Mouse (Mus musculus) liver, postnatal 0 days (tissue): ENCODE results near the gene Amigo1. TPM values are rescaled to one million over a fixed set of nuclear protein-coding genes. Genes with fewer than 3 reads are reported as not detected.
"Not testable (repeated sequence)": the region's sequence is repeated elsewhere in the genome, so short reads cannot be mapped to it uniquely, and the experiment has no call there.

ENCODE experiments used
- ATAC-seq: fragments of 200-750 bp; cut with Nextera tagmentation; 2 replicates; pipeline ENCODE4 v1.8.0; 2017; ENCODE audit warnings: mild to moderate bottlenecking, moderate library complexity
- DNase-seq: peaks from one replicate; pipeline ENCODE4 v3.0.0-alpha.2; 2016
- H3K27ac ChIP-seq: fragments of 300-500 bp; sonication (generic); 2 replicates; pipeline ENCODE4 v1.5.1; 2014; ENCODE audit warnings: antibody characterized with exemption, moderate library complexity, mild to moderate bottlenecking, low read depth
- H3K27me3 ChIP-seq: fragments of 300-500 bp; sonication (generic); 2 replicates; pipeline ENCODE4 v1.6.1; 2014; ENCODE audit warnings: low read length, control low read depth, mixed read lengths; ENCODE audit not compliant: insufficient read depth
- H3K36me3 ChIP-seq: fragments of 300-500 bp; sonication (generic); replicated peaks from 2 replicates; pipeline ENCODE4 v1.6.1; 2014; ENCODE audit warnings: mild to moderate bottlenecking, control low read depth, low read length, moderate library complexity, mixed read lengths; ENCODE audit not compliant: insufficient read depth
- H3K4me1 ChIP-seq: fragments of 300-500 bp; sonication (generic); 2 replicates; pipeline ENCODE4 v1.6.1; 2014; ENCODE audit warnings: antibody characterized with exemption, mild to moderate bottlenecking, control low read depth; ENCODE audit not compliant: insufficient read depth
- H3K4me2 ChIP-seq: fragments of 300-500 bp; sonication (generic); 2 replicates; pipeline ENCODE4 v1.6.1; 2014; ENCODE audit warnings: low read depth, mild to moderate bottlenecking, low read length, moderate library complexity, mixed read lengths
- H3K4me3 ChIP-seq: fragments of 300-500 bp; sonication (generic); 2 replicates; pipeline ENCODE4 v1.5.1; 2014; ENCODE audit warnings: low read depth, low read length
- H3K9ac ChIP-seq: fragments of 300-500 bp; sonication (generic); replicated peaks from 2 replicates; pipeline ENCODE4 v1.6.1; 2014; ENCODE audit warnings: mild to moderate bottlenecking, moderate library complexity
- H3K9me3 ChIP-seq: fragments of 300-500 bp; sonication (generic); 2 replicates; pipeline ENCODE4 v1.6.1; 2016; ENCODE audit warnings: mild to moderate bottlenecking, control low read depth, low read length, mixed read lengths
- CTCF ChIP-seq: sonication (generic); IDR thresholded peaks from 2 replicates; pipeline ENCODE4 v1.5.1; 2016; ENCODE audit warnings: antibody characterized with exemption, low read depth
- EP300 ChIP-seq: IDR thresholded peaks from 2 replicates; pipeline ENCODE4 v1.6.1; 2016; ENCODE audit warnings: antibody characterized with exemption, low read depth, mild to moderate bottlenecking
- WGBS: fragments of 180-500 bp; shearing (Covaris S2); extraction: QIAGEN DNeasy Blood & Tissue Kit; methylation state at CpG from one replicate; pipeline ENCODE4 v1.1.7; 2014; ENCODE audit not compliant: insufficient replicate concordance; 5-methylcytosine and 5-hydroxymethylcytosine counted together
- polyA plus RNA-seq: library from polyadenylated mRNA; unstranded; fragments of >200 nt; fragmentation: Nextera tagmentation; extraction: Ambion mirVana; gene quantifications from 2 replicates; pipeline ENCODE4 v1.2.1, GENCODE M21; 2015

Gene Amigo1
- polyA plus RNA-seq, 1 experiment from 2014 or later: 1.2 TPM

GRCm38 (mm10) chr3:108227521-108227920 is 41.4 kb downstream of the Amigo1 start:
- H3K27ac ChIP-seq: no peak overlapping the region
- DNase-seq (no peak), ATAC-seq (no peak)
- no peak overlapping the region for H3K4me3 ChIP-seq
- no peak overlapping the region for H3K9ac ChIP-seq
- H3K4me1 ChIP-seq: peaks cover 9% of the 10 kb centered on the region
- H3K36me3 ChIP-seq: no peaks in the 10 kb centered on the region
- 63% methylated on average over 2 of the region's 2 CpGs for WGBS
- H3K4me2 ChIP-seq: no peak overlapping the region
- TF ChIP-seq CTCF: no peak
- TF ChIP-seq EP300: no peak
- H3K27me3 ChIP-seq: peaks cover 48% of the 10 kb centered on the region
- no peaks in the 10 kb centered on the region for H3K9me3 ChIP-seq

- no peaks in the 10 kb centered on the region for H3K9me3 ChIP-seq
- H3K9ac ChIP-seq: no peak overlapping the region
- DNase-seq (no peak), ATAC-seq (no peak)
- no peak overlapping the region for H3K27ac ChIP-seq
- no peaks in the 10 kb centered on the region for H3K36me3 ChIP-seq
- no peak for TF ChIP-seq CTCF
- TF ChIP-seq EP300: no peak
- peaks cover 16% of the 10 kb centered on the region for H3K27me3 ChIP-seq
- no peak overlapping the region for H3K4me2 ChIP-seq
- H3K4me1 ChIP-seq: no peaks in the 10 kb centered on the region
- 69% methylated on average over 4 of the region's 4 CpGs for WGBS
- no peak overlapping the region for H3K4me3 ChIP-seq
Observed at GRCm38 (mm10) chr3:108231646-108232045, 45.5 kb downstream of the Amigo1 start.

- not testable (repeated sequence) for ATAC-seq, H3K9me3 ChIP-seq
- 78% methylated on average over 4 of the region's 4 CpGs for WGBS
Observed at GRCm38 (mm10) chr3:108237474-108238102, 51.5 kb downstream of the Amigo1 start.

GRCm38 (mm10) chr3:108241243-108241839 is 55.2 kb downstream of the Amigo1 start:
- Histone ChIP-seq H3K36me3 (no peaks in the 10 kb centered on the region), H3K9ac (no peak overlapping the region), H3K4me3 (no peak overlapping the region), H3K9me3 (no peaks in the 10 kb centered on the region), H3K4me2 (no peak overlapping the region), H3K27me3 (no peaks in the 10 kb centered on the region), H3K27ac (no peak overlapping the region), H3K4me1 (no peaks in the 10 kb centered on the region)
- DNase-seq: no peak
- TF ChIP-seq CTCF: no peak
- TF ChIP-seq EP300: no peak
- no peak for ATAC-seq
- 81% methylated on average over 3 of the region's 3 CpGs for WGBS

More at GRCm38 (mm10) chr3:108237474-108238102, 51.5 kb downstream of the Amigo1 start:
- not testable (repeated sequence) for H3K27ac ChIP-seq, H3K36me3 ChIP-seq, DNase-seq, H3K27me3 ChIP-seq, H3K4me2 ChIP-seq, H3K4me3 ChIP-seq, H3K9ac ChIP-seq, H3K4me1 ChIP-seq
- peak; percentile 45 for TF ChIP-seq CTCF

Other genes with a start within 250 kb of the Amigo1 start
- 17.2 and 18.0 TPM in 2 replicates for gene Gstm6, start 242.6 kb upstream of the Amigo1 start, polyA plus RNA-seq
- 1.9 and 2.0 TPM in 2 replicates for gene Gstm3, start 217.1 kb upstream of the Amigo1 start, polyA plus RNA-seq
- gene Gstm2, start 199.9 kb upstream of the Amigo1 start, polyA plus RNA-seq: 11.7 TPM in 2 replicates
- gene Gstm1, start 168.4 kb upstream of the Amigo1 start, polyA plus RNA-seq: 188 and 211 TPM in 2 replicates
- gene Gstm4, start 141.4 kb upstream of the Amigo1 start, polyA plus RNA-seq: 12.9 and 13.5 TPM in 2 replicates
- 17.3 and 23.0 TPM in 2 replicates for gene Ampd2, start 99.7 kb upstream of the Amigo1 start, polyA plus RNA-seq
- gene Gnat2, start 93.5 kb upstream of the Amigo1 start, polyA plus RNA-seq: 1.6 and 1.7 TPM in 2 replicates
- gene Gnai3, start 40.2 kb upstream of the Amigo1 start, polyA plus RNA-seq: 41.9 and 49.1 TPM in 2 replicates
- not detected in 2 replicates for gene Gpr61, start 31.5 kb upstream of the Amigo1 start, polyA plus RNA-seq
- gene Cyb561d1, start 14.9 kb downstream of the Amigo1 start, polyA plus RNA-seq: 1.5 and 1.6 TPM in 2 replicates
- 1.4 TPM in 2 replicates for gene Atxn7l2, start 24.6 kb downstream of the Amigo1 start, polyA plus RNA-seq
- 0.05 and 0.79 TPM in 2 replicates for gene Sypl2, start 40.3 kb downstream of the Amigo1 start, polyA plus RNA-seq
- gene Psma5, start 70.6 kb downstream of the Amigo1 start, polyA plus RNA-seq: 136 and 143 TPM in 2 replicates
- 3.0 and 3.7 TPM in 2 replicates for gene Sort1, start 97.7 kb downstream of the Amigo1 start, polyA plus RNA-seq
- gene Mybphl, start 178.6 kb downstream of the Amigo1 start, polyA plus RNA-seq: 0.49 and 0.76 TPM in 2 replicates
- 5.6 and 7.8 TPM in 2 replicates for gene Psrc1, start 197.5 kb downstream of the Amigo1 start, polyA plus RNA-seq
- gene Celsr2, start 229.2 kb downstream of the Amigo1 start, polyA plus RNA-seq: 0.18 and 0.30 TPM in 2 replicates